Mouse (Mus musculus) limb, embryonic 11.5 days (tissue): ENCODE results near the gene Fam129a. TPM values are rescaled to one million over a fixed set of nuclear protein-coding genes. Genes with fewer than 3 reads are reported as not detected.

Source experiments
- ATAC-seq: fragments of 200-750 bp; cut with Nextera tagmentation; 2 replicates; pipeline ENCODE4 v1.8.0; 2017; ENCODE audit warnings: low read depth; ENCODE audit not compliant: insufficient number of reproducible peaks, low FRiP score, low TSS enrichment
- DNase-seq: peaks from one replicate; pipeline ENCODE4 v3.0.0-alpha.2; 2015; ENCODE audit warnings: low spot score
- H3K27ac ChIP-seq: fragments of 300-500 bp; sonication (generic); replicated peaks from 2 replicates; pipeline ENCODE4 v1.5.1; 2014; ENCODE audit warnings: low read depth, mild to moderate bottlenecking, low read length
- H3K27me3 ChIP-seq: fragments of 300-500 bp; sonication (generic); 2 replicates; pipeline ENCODE4 v1.6.1; 2014; ENCODE audit warnings: mild to moderate bottlenecking, low read length, mixed read lengths; ENCODE audit not compliant: control insufficient read depth, insufficient read depth
- H3K36me3 ChIP-seq: fragments of 300-500 bp; sonication (generic); 2 replicates; pipeline ENCODE4 v1.6.1; 2014; ENCODE audit warnings: mild to moderate bottlenecking, low read length, moderate library complexity, mixed read lengths; ENCODE audit not compliant: control insufficient read depth, insufficient read depth
- H3K4me1 ChIP-seq: fragments of 300-500 bp; sonication (generic); 2 replicates; pipeline ENCODE4 v1.6.1; 2014; ENCODE audit warnings: low read length, mixed read lengths; ENCODE audit not compliant: control insufficient read depth, insufficient read depth
- H3K4me2 ChIP-seq: fragments of 300-500 bp; sonication (generic); 2 replicates; pipeline ENCODE4 v1.6.1; 2014; ENCODE audit warnings: low read depth, mild to moderate bottlenecking, moderate library complexity; ENCODE audit not compliant: severe bottlenecking
- H3K4me3 ChIP-seq: fragments of 300-500 bp; sonication (generic); 2 replicates; pipeline ENCODE4 v1.5.1; 2014; ENCODE audit warnings: low read depth, low read length
- H3K9ac ChIP-seq: fragments of 300-500 bp; sonication (generic); 2 replicates; pipeline ENCODE4 v1.6.1; 2014; ENCODE audit warnings: mild to moderate bottlenecking, low read length
- H3K9me3 ChIP-seq: fragments of 300-500 bp; sonication (generic); 2 replicates; pipeline ENCODE4 v1.6.1; 2016; ENCODE audit warnings: low read length; ENCODE audit not compliant: control insufficient read depth
- WGBS: fragments of 180-500 bp; shearing (Covaris S2); extraction: QIAGEN DNeasy Blood & Tissue Kit; methylation state at CpG from one replicate; pipeline ENCODE4 v1.1.7; 2014; 5-methylcytosine and 5-hydroxymethylcytosine counted together
- polyA plus RNA-seq: library from polyadenylated mRNA; unstranded; fragments of >200 nt; fragmentation: Nextera tagmentation; extraction: Ambion mirVana; gene quantifications from 2 replicates; pipeline ENCODE4 v1.2.1, GENCODE M21; 2014

Gene Fam129a
- polyA plus RNA-seq, 1 experiment from 2014 or later: 0.89 TPM

- H3K9me3 ChIP-seq: no peaks in the 10 kb centered on the region
- H3K4me1 ChIP-seq: peaks cover 7% of the 10 kb centered on the region
- H3K4me2 ChIP-seq: no peak overlapping the region
- ATAC-seq (no peak), DNase-seq (no peak)
- no peaks in the 10 kb centered on the region for H3K27me3 ChIP-seq
- no peak overlapping the region for H3K9ac ChIP-seq
- H3K4me3 ChIP-seq: no peak overlapping the region
- WGBS: 84% methylated on average over 2 of the region's 2 CpGs
- H3K27ac ChIP-seq: no peak overlapping the region
- H3K36me3 ChIP-seq: peaks cover 2% of the 10 kb centered on the region; the same call in 1 of the 2 replicates
Observed at GRCm38 (mm10) chr1:151766166-151766565, 195.2 kb downstream of the Fam129a start.

- Histone ChIP-seq H3K4me2 (no peak overlapping the region), H3K4me3 (no peak overlapping the region), H3K27me3 (no peaks in the 10 kb centered on the region), H3K27ac (no peak overlapping the region), H3K9ac (no peak overlapping the region), H3K36me3 (peaks cover 2% of the 10 kb centered on the region; the same call in 1 of the 2 replicates), H3K9me3 (no peaks in the 10 kb centered on the region), H3K4me1 (peaks cover 7% of the 10 kb centered on the region)
- 80% methylated on average over 3 of the region's 3 CpGs for WGBS
- DNase-seq (no peak), ATAC-seq (no peak)
Observed at GRCm38 (mm10) chr1:151766976-151767654, 196.1 kb downstream of the Fam129a start.

GRCm38 (mm10) chr1:151769200-151769913 is 198.4 kb downstream of the Fam129a start:
- H3K4me3 ChIP-seq: no peak overlapping the region
- ATAC-seq: no peak
- no peak for DNase-seq
- no peak overlapping the region for H3K4me2 ChIP-seq
- H3K9me3 ChIP-seq: no peaks in the 10 kb centered on the region
- H3K27me3 ChIP-seq: no peaks in the 10 kb centered on the region
- WGBS: 88% methylated on average over 3 of the region's 3 CpGs
- no peak overlapping the region for H3K27ac ChIP-seq
- H3K9ac ChIP-seq: no peak overlapping the region
- H3K4me1 ChIP-seq: no peaks in the 10 kb centered on the region
- H3K36me3 ChIP-seq: no peaks in the 10 kb centered on the region; the same call in 1 of the 2 replicates

Other genes with a start within 250 kb of the Fam129a start
- gene Ivns1abp, start 226.7 kb upstream of the Fam129a start, polyA plus RNA-seq: 356 and 387 TPM in 2 replicates
- gene Swt1, start 142.7 kb upstream of the Fam129a start, polyA plus RNA-seq: 18.9 and 22.9 TPM in 2 replicates
- gene Trmt1l, start 142.6 kb upstream of the Fam129a start, polyA plus RNA-seq: 49.6 and 51.7 TPM in 2 replicates
- gene Rnf2, start 70.2 kb upstream of the Fam129a start, polyA plus RNA-seq: 121 and 131 TPM in 2 replicates
- gene Edem3, start 184.2 kb downstream of the Fam129a start, polyA plus RNA-seq: 20.7 and 25.2 TPM in 2 replicates